Mouse (Mus musculus) heart, postnatal 4 days (tissue): ENCODE measurements around the gene Rasgrp1. TPM values are rescaled to one million over a fixed set of nuclear protein-coding genes. Genes with fewer than 3 reads are reported as not detected.

Source experiments
- DNase-seq: peaks from one replicate; pipeline ENCODE4 v3.0.0; 2021
- total RNA-seq, 2 experiments: library from RNA; stranded (reverse); gene quantifications; 2 replicates each; pipeline ENCODE4 v1.2.3; 2021

Rasgrp1 gene
- total RNA-seq, result under 1 TPM; 0.25 to 0.43 TPM

- peak; percentile 12 for DNase-seq
These were observed at the start of gene Rasgrp1 for GRCm38 (mm10) chr2:117342547-117343239. Rasgrp1 (minus strand) TSS chr2:117343001.

DNA sequence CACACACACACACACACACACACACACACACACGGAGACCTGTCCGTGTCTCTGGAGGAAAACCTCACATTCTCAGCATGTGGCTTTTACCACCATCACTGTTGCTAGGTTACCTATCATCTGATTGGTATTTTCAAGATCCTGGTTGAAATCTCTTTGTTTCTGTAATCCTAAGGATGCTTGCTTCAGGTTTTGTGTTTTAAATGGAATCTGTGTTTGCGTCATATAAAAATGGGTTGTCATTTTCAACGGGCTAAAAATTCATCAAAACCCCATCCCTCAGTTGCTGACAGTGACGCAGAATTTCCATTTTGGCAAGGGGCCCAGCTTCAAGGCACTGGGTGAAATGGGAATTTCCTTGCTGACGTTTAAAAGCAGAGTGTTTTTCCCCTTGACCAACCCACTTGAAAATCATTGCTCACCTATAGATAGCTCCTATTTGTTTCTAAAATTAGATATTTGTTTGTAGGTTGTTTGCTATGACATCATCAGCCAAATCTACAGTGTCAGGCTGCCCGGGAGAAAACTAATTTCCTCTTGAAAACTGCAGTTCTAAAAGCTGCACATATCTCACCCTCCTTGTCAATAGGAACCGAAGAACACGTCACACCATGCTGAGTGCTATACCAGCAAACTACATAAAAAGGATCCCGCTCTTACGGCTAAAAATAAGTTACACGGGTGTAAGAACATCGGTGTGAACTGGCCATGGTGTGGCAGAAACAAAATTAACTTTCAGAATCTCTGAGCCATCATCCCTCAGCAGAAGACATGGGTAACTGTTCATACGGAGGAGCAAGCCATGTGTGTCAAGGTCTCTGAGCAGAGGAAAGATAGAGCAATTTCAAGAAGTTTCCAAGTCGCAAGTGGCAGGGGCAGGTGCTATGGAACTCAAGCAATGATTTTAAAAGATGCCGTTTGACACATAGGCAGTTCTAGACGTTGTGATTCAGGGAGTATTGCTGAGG lies 47.4 kb upstream of the Rasgrp1 start:
- peak; percentile 75 for DNase-seq

GRCm38 (mm10) chr2:117389460-117389859 lies 46.7 kb upstream of the Rasgrp1 start:
- no peak for DNase-seq

GRCm38 (mm10) chr2:117388121-117388520 lies 45.3 kb upstream of the Rasgrp1 start:
- DNase-seq, result no peak

- DNase-seq, result no peak
These were observed 44.3 kb upstream of the Rasgrp1 start for GRCm38 (mm10) chr2:117386981-117387705.

- DNase-seq, result no peak
These were observed 43.3 kb upstream of the Rasgrp1 start for GRCm38 (mm10) chr2:117386036-117386590.

DNA sequence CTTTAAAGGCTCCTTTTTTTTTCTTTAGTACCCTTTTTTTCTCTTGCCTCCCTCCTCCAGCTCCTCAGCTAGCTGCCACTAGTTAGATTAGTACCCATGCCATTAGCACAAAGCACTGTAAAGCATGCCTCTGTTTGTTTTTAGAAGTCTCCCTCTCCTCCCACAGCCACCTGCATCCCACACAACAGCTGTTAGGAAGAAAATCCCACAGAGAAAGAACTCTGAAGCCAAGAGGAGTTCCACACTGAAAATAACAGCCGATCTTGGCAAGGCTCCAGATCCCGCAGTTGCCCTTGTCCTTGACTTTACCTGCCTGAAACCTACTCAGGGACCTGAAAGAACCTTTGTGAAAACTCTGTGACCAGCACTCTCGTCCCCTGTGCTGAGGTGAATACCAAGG lies 38.5 kb upstream of the Rasgrp1 start:
- no peak for DNase-seq

- DNase-seq, result no peak
These were observed 31.6 kb upstream of the Rasgrp1 start for GRCm38 (mm10) chr2:117374293-117374830.

GRCm38 (mm10) chr2:117371706-117372105 lies 28.9 kb upstream of the Rasgrp1 start:
- DNase-seq, result no peak

GRCm38 (mm10) chr2:117366478-117366877 lies 23.7 kb upstream of the Rasgrp1 start:
- DNase-seq, result no peak

DNA sequence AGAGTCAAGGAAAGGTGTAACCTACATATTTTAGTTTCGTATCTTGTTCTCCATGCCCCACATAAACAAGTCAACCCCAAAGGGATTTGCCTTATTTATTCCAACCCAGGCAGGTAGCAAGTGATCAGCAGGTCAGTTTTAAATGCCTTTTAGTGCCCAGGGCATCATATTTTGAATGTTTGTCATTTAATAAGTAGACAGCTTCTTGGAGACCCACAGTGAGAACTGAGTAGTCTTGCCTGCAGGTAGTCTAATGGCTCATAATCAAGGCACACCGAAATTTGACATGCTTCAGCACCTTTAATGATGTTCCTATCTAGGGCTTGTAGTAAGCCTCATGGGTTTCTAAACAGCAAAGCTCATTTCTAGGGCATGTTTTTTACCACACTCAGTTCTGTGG lies 21.3 kb upstream of the Rasgrp1 start:
- no peak for DNase-seq

GRCm38 (mm10) chr2:117357939-117358338 lies 15.1 kb upstream of the Rasgrp1 start:
- DNase-seq, result no peak

DNA sequence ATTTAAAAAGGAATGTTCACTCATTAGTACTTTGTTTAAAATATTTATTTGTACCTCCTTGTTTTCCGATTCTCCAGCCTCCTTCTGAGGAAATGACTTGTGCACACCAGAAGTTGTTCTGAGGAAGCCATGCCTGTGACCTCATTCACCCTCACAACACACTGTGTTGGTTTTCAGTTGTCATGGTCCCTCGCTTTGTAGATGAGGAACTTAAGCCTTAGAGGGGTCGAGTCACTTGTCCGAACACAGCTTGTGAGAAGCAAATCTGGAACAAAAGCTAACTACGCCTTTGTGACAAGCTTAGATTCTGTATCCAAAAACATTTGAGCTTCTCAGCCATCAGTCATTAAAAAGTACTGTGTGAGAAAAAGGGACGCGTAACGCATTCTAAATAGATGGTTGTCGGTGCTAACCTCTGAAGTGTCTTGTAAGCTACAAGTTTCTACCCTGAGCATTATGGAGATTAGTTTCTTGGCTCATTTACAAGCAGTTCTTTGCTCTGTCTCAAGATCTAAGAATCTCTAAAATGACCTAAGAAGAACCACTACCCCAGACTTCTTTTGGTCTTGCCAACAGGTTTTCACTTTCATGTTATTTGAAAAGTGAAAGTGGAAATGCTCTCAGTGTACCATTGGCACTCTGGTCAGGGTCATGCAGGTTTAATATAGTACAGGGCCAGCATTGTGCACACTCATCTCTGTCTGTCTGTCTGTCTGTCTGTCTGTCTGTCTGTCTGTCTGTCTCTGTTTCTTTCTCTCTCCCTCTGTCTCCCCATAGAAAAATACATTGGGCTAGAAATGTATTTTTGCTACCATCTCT lies 9.7 kb upstream of the Rasgrp1 start:
- no peak for DNase-seq

DNA sequence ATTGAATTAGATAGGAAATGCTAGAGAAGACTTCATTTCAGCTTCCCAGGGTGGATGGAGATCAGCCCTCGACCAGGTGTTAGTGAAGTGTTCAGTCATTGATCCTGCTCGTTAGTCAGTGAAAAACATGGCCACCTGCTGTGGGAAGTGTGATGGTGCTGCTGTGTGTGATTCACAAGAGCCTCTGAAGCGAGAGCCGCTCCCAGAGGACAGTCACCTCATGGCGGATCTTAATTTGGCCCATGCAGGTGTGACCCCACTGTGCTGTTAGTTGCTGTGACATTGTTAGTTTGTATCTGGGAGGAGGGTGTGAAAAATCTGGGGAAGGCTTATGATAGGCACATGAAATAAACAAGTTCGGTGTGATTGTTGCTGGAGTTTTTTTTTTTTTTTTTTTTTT lies 7.3 kb upstream of the Rasgrp1 start:
- DNase-seq, result no peak

GRCm38 (mm10) chr2:117343240-117343624 lies 431 bp upstream of the Rasgrp1 start:
- no peak for DNase-seq

DNA sequence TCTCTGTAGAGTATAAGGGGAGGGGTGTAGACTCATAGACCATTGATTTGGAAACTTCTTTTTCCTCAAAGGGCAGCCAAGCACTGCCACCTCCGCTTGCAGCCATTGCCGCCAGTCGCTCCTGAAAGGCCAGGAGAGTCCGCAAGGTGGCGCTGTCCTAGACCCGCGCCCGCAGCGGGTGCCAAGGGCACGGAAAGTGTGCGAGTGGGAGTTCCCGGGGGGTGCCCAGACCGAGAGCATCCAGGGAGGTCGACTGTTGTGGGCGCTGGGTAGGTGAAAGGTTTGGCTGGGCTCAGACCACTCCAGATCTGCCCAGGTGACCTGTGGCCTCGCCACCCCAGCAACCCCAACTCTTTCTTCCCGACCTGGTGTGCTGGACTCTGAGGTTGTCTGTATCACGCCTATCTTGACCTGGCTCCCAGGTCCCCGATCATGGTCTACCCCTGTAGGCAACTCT lies 683 bp downstream of the Rasgrp1 start:
- peak; percentile 74 for DNase-seq

DNA sequence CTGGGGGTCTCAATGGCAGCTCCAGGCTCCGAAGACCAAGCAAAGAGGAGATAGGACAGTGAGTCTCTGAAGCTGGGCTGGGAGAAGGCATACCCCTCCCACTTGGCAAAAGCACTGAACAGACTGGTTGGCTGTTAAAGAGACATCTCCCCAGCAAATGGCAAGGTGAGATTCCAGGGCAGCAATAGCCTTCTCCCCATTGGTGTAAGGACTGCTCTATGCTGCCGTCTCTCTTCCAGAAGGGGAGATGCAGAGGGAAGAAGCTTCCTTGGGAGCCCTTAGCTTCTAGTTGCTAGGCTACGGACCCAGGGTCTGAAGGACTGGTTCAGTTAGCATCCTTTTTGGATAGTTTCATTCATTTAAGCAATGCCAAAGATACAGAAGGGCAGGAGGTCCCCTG lies 4.3 kb downstream of the Rasgrp1 start:
- DNase-seq, result no peak

- no peak for DNase-seq
These were observed 4.9 kb downstream of the Rasgrp1 start for GRCm38 (mm10) chr2:117337902-117338301.

DNA sequence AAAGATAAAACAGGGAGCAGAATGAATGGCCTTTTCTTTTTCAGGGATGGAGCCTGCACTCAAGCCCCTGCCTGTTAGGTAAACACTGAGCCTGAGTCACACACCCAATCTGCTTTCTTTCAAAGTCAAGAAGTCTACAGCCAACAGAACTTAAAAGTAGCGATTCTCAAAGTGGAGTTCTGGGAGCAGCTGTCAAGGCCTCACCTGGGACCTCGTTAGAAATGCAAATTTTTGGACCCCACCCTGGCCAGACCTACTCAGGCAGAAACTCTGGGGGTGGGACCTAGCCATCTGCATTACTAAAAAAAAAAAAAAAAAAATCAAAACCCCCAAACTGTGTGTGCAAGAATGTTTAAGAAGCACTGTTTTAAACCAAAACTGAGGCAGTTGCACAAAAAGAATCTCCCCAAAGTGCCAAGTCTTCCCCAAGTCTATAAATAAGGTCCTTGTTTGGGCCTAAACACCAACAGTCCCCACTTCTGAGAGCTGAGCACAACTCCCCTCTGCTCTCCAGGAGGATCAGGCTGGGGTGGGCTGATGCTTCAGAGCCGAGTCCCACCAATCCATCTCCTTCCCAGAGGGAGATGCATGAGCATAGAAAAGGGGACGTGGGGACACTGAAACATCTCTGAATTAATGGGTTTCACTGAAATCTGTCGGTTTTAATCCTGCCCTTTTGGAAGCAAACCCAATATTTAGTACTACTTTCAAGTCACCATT lies 5.7 kb downstream of the Rasgrp1 start:
- DNase-seq, result no peak

DNA sequence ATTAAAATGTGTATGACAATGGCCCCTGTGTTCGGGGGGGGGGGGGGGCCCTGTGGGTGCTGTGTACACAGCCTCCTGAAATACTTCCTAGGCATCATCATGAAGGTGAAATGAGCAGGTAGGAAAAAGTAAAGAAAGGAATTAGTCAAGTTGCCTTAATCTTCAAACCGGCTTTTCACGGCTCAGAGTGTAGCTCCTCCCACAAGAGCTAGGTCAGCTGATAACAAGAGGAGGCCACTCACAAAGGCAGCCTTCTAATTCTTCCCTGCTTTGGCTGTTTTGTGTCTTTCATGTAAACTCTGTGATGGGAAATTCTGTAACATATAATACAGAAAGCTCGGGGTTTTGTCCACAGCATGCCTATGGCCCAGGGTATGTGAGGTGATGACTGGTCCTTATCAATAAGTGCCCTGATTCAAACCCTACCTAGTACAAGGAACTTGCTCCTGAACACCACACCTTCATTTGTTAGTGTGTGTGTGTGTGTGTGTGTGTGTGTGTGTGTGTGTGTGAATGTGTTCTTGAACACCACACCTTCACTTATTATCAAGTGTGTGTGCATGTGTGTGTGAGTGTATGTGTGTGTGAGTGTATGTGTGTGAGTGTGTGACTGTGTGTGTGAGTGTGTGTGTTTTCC lies 7.1 kb downstream of the Rasgrp1 start:
- DNase-seq, result no peak
